Mouse (Mus musculus): Measurements from ENCODE around the gene Lexm. TPM values are rescaled to one million over a fixed set of nuclear protein-coding genes. Genes with fewer than 3 reads are reported as not detected.

Lexm gene
- total and polyA plus RNA-seq, 3 experiments = 0.19 to 0.21 TPM; not detected in 1

GRCm38 (mm10) chr4:106606639-106607554 lies 10.1 kb downstream of the Lexm start:
- Histone ChIP-seq H3K4me3 (replicated peaks in 1 of 3; ENCODE audit: low read depth in 2 of 3, low read length in 2 of 3, poor library complexity in 1 of 3) (no peak overlapping the region), H3K79me2 (replicated peaks; ENCODE audit: control insufficient read depth, extremely low read depth, insufficient read depth, poor library complexity, severe bottlenecking) (no peaks in the 10 kb centered on the region), H3K9ac (ENCODE audit: insufficient read depth, low read depth) (no peak overlapping the region), H3K4me2 (ENCODE audit: insufficient read depth, low read depth, poor library complexity, severe bottlenecking) (no peak overlapping the region), H3K27ac (ENCODE audit: insufficient read depth, low read depth) (no peak overlapping the region), H3K9me3 (replicated peaks; ENCODE audit: low read length) (peaks cover 14% of the 10 kb centered on the region), H3K27me3 (replicated peaks) (no peaks in the 10 kb centered on the region), H3K4me1 (ENCODE audit: control insufficient read depth in 1 of 2, insufficient read depth in 2 of 2) (peaks cover 0 to 5% of the 10 kb centered on the region in 2 experiments; a peak in 1 of 4 replicates), H3K36me3 (replicated peaks in 1 of 2; ENCODE audit: control insufficient read depth in 1 of 2, insufficient read depth in 1 of 2, low read length in 1 of 2) (no peaks in the 10 kb centered on the region)
- no peak for TF ChIP-seq NELFE (IDR thresholded peaks at IDR 0.05; ENCODE audit: low read depth, low read length)
- TF ChIP-seq MYC (IDR thresholded peaks at IDR 0.05; ENCODE audit: low read depth, low read length) = no peak
- no peak for TF ChIP-seq HCFC1 (IDR thresholded peaks at IDR 0.05; ENCODE audit: low read depth, low read length)
- TF ChIP-seq GABPA (IDR thresholded peaks at IDR 0.05; ENCODE audit: insufficient replicate concordance, low read depth, low read length) = no peak
- no peak for TF ChIP-seq MEF2A (IDR thresholded peaks at IDR 0.05; ENCODE audit: borderline replicate concordance, low read depth, low read length)
- TF ChIP-seq MXI1 (IDR thresholded peaks at IDR 0.05; ENCODE audit: low read depth, low read length) = no peak
- TF ChIP-seq MAZ (IDR thresholded peaks at IDR 0.05; ENCODE audit: low read depth, low read length) = no peak
- TF ChIP-seq IRF4 (IDR thresholded peaks at IDR 0.05; ENCODE audit: low read depth, low read length) = no peak
- no peak for TF ChIP-seq TCF12 (IDR thresholded peaks at IDR 0.05; ENCODE audit: low read depth, low read length)
- no peak for TF ChIP-seq ZNF384 (IDR thresholded peaks at IDR 0.05; ENCODE audit: low read depth, low read length)
- no peak for TF ChIP-seq ZC3H11A (IDR thresholded peaks at IDR 0.05; ENCODE audit: low read depth, low read length)
- no peak for TF ChIP-seq POLR2AphosphoS2 (IDR thresholded peaks at IDR 0.05; ENCODE audit: low read depth, low read length)
- TF ChIP-seq JUND (conservative IDR thresholded peaks at IDR 0.05; ENCODE audit: low read depth, low read length) = no peak
- no peak for TF ChIP-seq USF1 (IDR thresholded peaks at IDR 0.05; ENCODE audit: low read depth, low read length)
- no peak for TF ChIP-seq BHLHE40 (IDR thresholded peaks at IDR 0.05; ENCODE audit: low read depth, low read length)
- TF ChIP-seq POLR2A (IDR thresholded peaks at IDR 0.05; ENCODE audit: low read depth, low read length) = no peak
- no peak for TF ChIP-seq JUN (IDR thresholded peaks at IDR 0.05; ENCODE audit: insufficient read depth, low read depth, low read length)
- in situ Hi-C loops (cut with MboI; ENCODE audit: low pct_ligation_motif_present, low pct_unique_long_range_greater_than_20kb, low sequenced_read_pairs) = no loop called here
- no peak for DNase-seq (ENCODE audit: extremely low read depth)
- dilution Hi-C loops (cut with MboI; ENCODE audit: extremely low pct_ligation_motif_present, extremely low pct_unique_long_range_greater_than_20kb, low sequenced_read_pairs) = no loop called here

GRCm38 (mm10) chr4:106600770-106601169 lies 16.3 kb downstream of the Lexm start:
- DNase-seq (ENCODE audit: extremely low read depth) = no peak
- H3K9me3 ChIP-seq (replicated peaks; ENCODE audit: low read length) = peaks cover 15% of the 10 kb centered on the region
- no peak overlapping the region for H3K4me3 ChIP-seq (replicated peaks in 1 of 3; ENCODE audit: low read depth in 2 of 3, low read length in 2 of 3, poor library complexity in 1 of 3)
- in situ Hi-C loops (cut with MboI; ENCODE audit: low pct_ligation_motif_present, low pct_unique_long_range_greater_than_20kb, low sequenced_read_pairs) (no loop called here), dilution Hi-C loops (cut with MboI; ENCODE audit: extremely low pct_ligation_motif_present, extremely low pct_unique_long_range_greater_than_20kb, low sequenced_read_pairs) (no loop called here)
- 0 out of 2 replicates have a peak overlapping the region, but pooled peaks have one; percentile 5 for H3K4me2 ChIP-seq (ENCODE audit: insufficient read depth, low read depth, poor library complexity, severe bottlenecking)
- no peak overlapping the region for H3K9ac ChIP-seq (ENCODE audit: insufficient read depth, low read depth)
- H3K36me3 ChIP-seq (replicated peaks in 1 of 2; ENCODE audit: control insufficient read depth in 1 of 2, insufficient read depth in 1 of 2, low read length in 1 of 2) = no peaks in the 10 kb centered on the region
- H3K79me2 ChIP-seq (replicated peaks; ENCODE audit: control insufficient read depth, extremely low read depth, insufficient read depth, poor library complexity, severe bottlenecking) = no peaks in the 10 kb centered on the region
- H3K4me1 ChIP-seq (ENCODE audit: control insufficient read depth in 1 of 2, insufficient read depth in 2 of 2) = peaks cover 12 to 44% of the 10 kb centered on the region in 2 experiments
- no peak overlapping the region for H3K27ac ChIP-seq (ENCODE audit: insufficient read depth, low read depth)
- no peaks in the 10 kb centered on the region for H3K27me3 ChIP-seq (replicated peaks)
- TF ChIP-seq ZKSCAN1 (IDR thresholded peaks at IDR 0.05; ENCODE audit: borderline replicate concordance, low read depth, low read length) = no peak
- no peak for TF ChIP-seq CHD1 (IDR thresholded peaks at IDR 0.05; ENCODE audit: low read depth, low read length)
- TF ChIP-seq ZMIZ1 (IDR thresholded peaks at IDR 0.05; ENCODE audit: low read depth, low read length) = no peak
- no peak for TF ChIP-seq SMC3 (IDR thresholded peaks at IDR 0.05; ENCODE audit: low read depth, low read length)
- no peak for TF ChIP-seq PAX5 (IDR thresholded peaks at IDR 0.05; ENCODE audit: low read length)
- TF ChIP-seq JUN (IDR thresholded peaks at IDR 0.05; ENCODE audit: insufficient read depth, low read depth, low read length) = peak; percentile 55; the same call in 1 of the 2 replicates
- TF ChIP-seq HCFC1 (IDR thresholded peaks at IDR 0.05; ENCODE audit: low read depth, low read length) = no peak
- TF ChIP-seq TBP (conservative IDR thresholded peaks at IDR 0.05; ENCODE audit: low read depth, low read length) = no peak
- TF ChIP-seq MAZ (IDR thresholded peaks at IDR 0.05; ENCODE audit: low read depth, low read length) = no peak
- TF ChIP-seq MAX (IDR thresholded peaks at IDR 0.05; ENCODE audit: low read length) = no peak
- TF ChIP-seq JUND (conservative IDR thresholded peaks at IDR 0.05; ENCODE audit: low read depth, low read length) = peak; percentile 73
- TF ChIP-seq TCF12 (IDR thresholded peaks at IDR 0.05; ENCODE audit: low read depth, low read length) = no peak
- TF ChIP-seq CHD2 (IDR thresholded peaks at IDR 0.05; ENCODE audit: low read length) = no peak
- TF ChIP-seq SIN3A (IDR thresholded peaks at IDR 0.05; ENCODE audit: low read length) = no peak
- TF ChIP-seq USF2 (conservative IDR thresholded peaks at IDR 0.05; ENCODE audit: low read depth, low read length) = no peak
- TF ChIP-seq CTCF (conservative IDR thresholded peaks at IDR 0.05 in 1 of 2, IDR thresholded peaks at IDR 0.05 in 1 of 2; ENCODE audit: low read depth in 2 of 2, low read length in 2 of 2) = no peak
- no peak for TF ChIP-seq ZC3H11A (IDR thresholded peaks at IDR 0.05; ENCODE audit: low read depth, low read length)
- TF ChIP-seq E2F4 (IDR thresholded peaks at IDR 0.05; ENCODE audit: insufficient replicate concordance, low read depth, low read length) = no peak
- peak; percentile 93 for TF ChIP-seq MEF2A (IDR thresholded peaks at IDR 0.05; ENCODE audit: borderline replicate concordance, low read depth, low read length)
- no peak for TF ChIP-seq MXI1 (IDR thresholded peaks at IDR 0.05; ENCODE audit: low read depth, low read length)
- no peak for TF ChIP-seq RCOR1 (conservative IDR thresholded peaks at IDR 0.05; ENCODE audit: low read depth, low read length)
- TF ChIP-seq BHLHE40 (IDR thresholded peaks at IDR 0.05; ENCODE audit: low read depth, low read length) = peak; percentile 19; the same call in 1 of the 2 replicates
